Mouse (Mus musculus): ENCODE results near the gene L3mbtl4. TPM values are rescaled to one million over a fixed set of nuclear protein-coding genes. Genes with fewer than 3 reads are reported as not detected.

L3mbtl4 gene
- polyA plus RNA-seq, 1 experiment from 2014 or later: 0.18 TPM

- H3K4me1 ChIP-seq (replicated peaks; ENCODE audit: control insufficient read depth, insufficient read depth, low read length): no peaks in the 10 kb centered on the region
- H3K4me3 ChIP-seq (ENCODE audit: low read depth, low read length): no peak overlapping the region
- no peaks in the 10 kb centered on the region for H3K36me3 ChIP-seq (ENCODE audit: control insufficient read depth, insufficient read depth)
- H3K27ac ChIP-seq (ENCODE audit: low read depth, low read length): no peak overlapping the region
- H3K4me2 ChIP-seq (replicated peaks; ENCODE audit: low read depth): no peak overlapping the region
- WGBS: 76% methylated on average over 6 of the region's 6 CpGs
- no peaks in the 10 kb centered on the region for H3K27me3 ChIP-seq (replicated peaks; ENCODE audit: control insufficient read depth, insufficient read depth, low read length)
- no peaks in the 10 kb centered on the region for H3K9me3 ChIP-seq (ENCODE audit: control insufficient read depth)
- no peak for ATAC-seq
- no peak overlapping the region for H3K9ac ChIP-seq (ENCODE audit: low read depth, low read length)
- no peak for TF ChIP-seq CTCF (IDR thresholded peaks at IDR 0.05; ENCODE audit: low read depth)
Observed at GRCm38 (mm10) chr17:68750513-68750912, 476.9 kb downstream of the L3mbtl4 start.

GRCm38 (mm10) chr17:68753112-68753511, 479.5 kb downstream of the L3mbtl4 start:
- H3K4me3 ChIP-seq (ENCODE audit: low read depth, low read length): no peak overlapping the region
- WGBS: 78% methylated on average over 7 of the region's 7 CpGs
- no peak overlapping the region for H3K4me2 ChIP-seq (replicated peaks; ENCODE audit: low read depth)
- no peaks in the 10 kb centered on the region for H3K9me3 ChIP-seq (ENCODE audit: control insufficient read depth)
- no peaks in the 10 kb centered on the region for H3K4me1 ChIP-seq (replicated peaks; ENCODE audit: control insufficient read depth, insufficient read depth, low read length)
- no peak overlapping the region for H3K27ac ChIP-seq (ENCODE audit: low read depth, low read length)
- H3K27me3 ChIP-seq (replicated peaks; ENCODE audit: control insufficient read depth, insufficient read depth, low read length): no peaks in the 10 kb centered on the region
- H3K36me3 ChIP-seq (ENCODE audit: control insufficient read depth, insufficient read depth): no peaks in the 10 kb centered on the region
- H3K9ac ChIP-seq (ENCODE audit: low read depth, low read length): no peak overlapping the region
- no peak for ATAC-seq
- TF ChIP-seq CTCF (IDR thresholded peaks at IDR 0.05; ENCODE audit: low read depth): no peak

- H3K27ac ChIP-seq (ENCODE audit: low read depth, low read length): no peak overlapping the region
- WGBS: 89% methylated on average over 11 of the region's 11 CpGs
- no peaks in the 10 kb centered on the region for H3K9me3 ChIP-seq (ENCODE audit: control insufficient read depth)
- H3K4me1 ChIP-seq (replicated peaks; ENCODE audit: control insufficient read depth, insufficient read depth, low read length): no peaks in the 10 kb centered on the region
- TF ChIP-seq CTCF (IDR thresholded peaks at IDR 0.05; ENCODE audit: low read depth): no peak
- H3K27me3 ChIP-seq (replicated peaks; ENCODE audit: control insufficient read depth, insufficient read depth, low read length): no peaks in the 10 kb centered on the region
- no peak overlapping the region for H3K4me2 ChIP-seq (replicated peaks; ENCODE audit: low read depth)
- H3K36me3 ChIP-seq (ENCODE audit: control insufficient read depth, insufficient read depth): no peaks in the 10 kb centered on the region
- ATAC-seq: no peak
- no peak overlapping the region for H3K4me3 ChIP-seq (ENCODE audit: low read depth, low read length)
- H3K9ac ChIP-seq (ENCODE audit: low read depth, low read length): no peak overlapping the region
Observed at GRCm38 (mm10) chr17:68754789-68755188, 481.2 kb downstream of the L3mbtl4 start.

GRCm38 (mm10) chr17:68758428-68758827, 484.8 kb downstream of the L3mbtl4 start:
- Histone ChIP-seq H3K36me3 (ENCODE audit: control insufficient read depth, insufficient read depth) (no peaks in the 10 kb centered on the region), H3K4me3 (ENCODE audit: low read depth, low read length) (no peak overlapping the region), H3K27me3 (replicated peaks; ENCODE audit: control insufficient read depth, insufficient read depth, low read length) (no peaks in the 10 kb centered on the region), H3K9ac (ENCODE audit: low read depth, low read length) (no peak overlapping the region), H3K9me3 (ENCODE audit: control insufficient read depth) (no peaks in the 10 kb centered on the region), H3K27ac (ENCODE audit: low read depth, low read length) (no peak overlapping the region), H3K4me2 (replicated peaks; ENCODE audit: low read depth) (no peak overlapping the region), H3K4me1 (replicated peaks; ENCODE audit: control insufficient read depth, insufficient read depth, low read length) (no peaks in the 10 kb centered on the region)
- WGBS: 50% methylated on average over 5 of the region's 5 CpGs
- TF ChIP-seq CTCF (IDR thresholded peaks at IDR 0.05; ENCODE audit: low read depth): no peak
- no peak for ATAC-seq

GRCm38 (mm10) chr17:68758936-68759335, 485.3 kb downstream of the L3mbtl4 start:
- ATAC-seq: no peak
- no peak for TF ChIP-seq CTCF (IDR thresholded peaks at IDR 0.05; ENCODE audit: low read depth)
- Histone ChIP-seq H3K4me2 (replicated peaks; ENCODE audit: low read depth) (no peak overlapping the region), H3K36me3 (ENCODE audit: control insufficient read depth, insufficient read depth) (no peaks in the 10 kb centered on the region), H3K27ac (ENCODE audit: low read depth, low read length) (no peak overlapping the region), H3K27me3 (replicated peaks; ENCODE audit: control insufficient read depth, insufficient read depth, low read length) (no peaks in the 10 kb centered on the region), H3K4me3 (ENCODE audit: low read depth, low read length) (no peak overlapping the region), H3K9me3 (ENCODE audit: control insufficient read depth) (no peaks in the 10 kb centered on the region), H3K4me1 (replicated peaks; ENCODE audit: control insufficient read depth, insufficient read depth, low read length) (no peaks in the 10 kb centered on the region), H3K9ac (ENCODE audit: low read depth, low read length) (no peak overlapping the region)
- WGBS: 84% methylated on average over 3 of the region's 3 CpGs

- 89% methylated on average over 1 of the region's 1 CpGs for WGBS
- no peak for TF ChIP-seq CTCF (IDR thresholded peaks at IDR 0.05; ENCODE audit: low read depth)
- no peak overlapping the region for H3K27ac ChIP-seq (ENCODE audit: low read depth, low read length)
- H3K4me3 ChIP-seq (ENCODE audit: low read depth, low read length): no peak overlapping the region
- no peak overlapping the region for H3K9ac ChIP-seq (ENCODE audit: low read depth, low read length)
- no peaks in the 10 kb centered on the region for H3K27me3 ChIP-seq (replicated peaks; ENCODE audit: control insufficient read depth, insufficient read depth, low read length)
- H3K36me3 ChIP-seq (ENCODE audit: control insufficient read depth, insufficient read depth): no peaks in the 10 kb centered on the region
- no peaks in the 10 kb centered on the region for H3K4me1 ChIP-seq (replicated peaks; ENCODE audit: control insufficient read depth, insufficient read depth, low read length)
- no peak for ATAC-seq
- H3K4me2 ChIP-seq (replicated peaks; ENCODE audit: low read depth): no peak overlapping the region
- H3K9me3 ChIP-seq (ENCODE audit: control insufficient read depth): no peaks in the 10 kb centered on the region
Observed at GRCm38 (mm10) chr17:68759978-68760377, 486.4 kb downstream of the L3mbtl4 start.

GRCm38 (mm10) chr17:68764329-68764880, 490.8 kb downstream of the L3mbtl4 start:
- H3K9ac ChIP-seq (ENCODE audit: low read depth, low read length): no peak overlapping the region
- no peak for ATAC-seq
- no peak overlapping the region for H3K4me2 ChIP-seq (replicated peaks; ENCODE audit: low read depth)
- WGBS: 85% methylated on average over 10 of the region's 10 CpGs
- H3K9me3 ChIP-seq (ENCODE audit: control insufficient read depth): no peaks in the 10 kb centered on the region
- no peak for TF ChIP-seq CTCF (IDR thresholded peaks at IDR 0.05; ENCODE audit: low read depth)
- H3K4me3 ChIP-seq (ENCODE audit: low read depth, low read length): no peak overlapping the region
- no peaks in the 10 kb centered on the region for H3K36me3 ChIP-seq (ENCODE audit: control insufficient read depth, insufficient read depth)
- no peak overlapping the region for H3K27ac ChIP-seq (ENCODE audit: low read depth, low read length)
- no peaks in the 10 kb centered on the region for H3K4me1 ChIP-seq (replicated peaks; ENCODE audit: control insufficient read depth, insufficient read depth, low read length)
- H3K27me3 ChIP-seq (replicated peaks; ENCODE audit: control insufficient read depth, insufficient read depth, low read length): no peaks in the 10 kb centered on the region
